Mouse (Mus musculus): ENCODE measurements at regions not wholly inside any gene's neighbourhood (a gene's known extent, or its start where the extent isn't known, plus 50 kb on each side); places are given as distances from the start of the nearest gene placed in this dataset.

GRCm38 (mm10) chr1:92776353-92776752 lies 55.1 kb upstream of the Gpc1 start:
- H3K4me3 ChIP-seq: no peak overlapping the region
- intact Hi-C loops (cut with DNase I): no loop called here
- no peak for DNase-seq
- no peak for TF ChIP-seq CTCF (IDR thresholded peaks at IDR 0.05)
- no peak overlapping the region for H3K27ac ChIP-seq

- DNase-seq: no peak
- no peak for TF ChIP-seq CTCF (IDR thresholded peaks at IDR 0.05)
- intact Hi-C loops (cut with DNase I): loop anchor here (2.0 kb wide), 2 partner anchors 55 to 77 kb away; partner anchors contain the start of gene Gpc1
- Histone ChIP-seq H3K27ac (peak overlapping the region; percentile 91), H3K4me3 (no peak overlapping the region)
Observed at GRCm38 (mm10) chr1:92775908-92776307, 55.5 kb upstream of the Gpc1 start.

- TF ChIP-seq CTCF (IDR thresholded peaks at IDR 0.05): no peak; the same call in 1 of the 2 replicates
- intact Hi-C loops (cut with DNase I): loop anchor here (2.0 to 5.0 kb wide), 3 partner anchors 56 to 76 kb away; partner anchors contain the start of gene Gpc1
- Histone ChIP-seq H3K4me3 (peak overlapping the region; percentile 64), H3K27ac (peak overlapping the region; percentile 91)
- DNase-seq: peak; percentile 56
Observed at GRCm38 (mm10) chr1:92774743-92775692, 56.4 kb upstream of the Gpc1 start.

GRCm38 (mm10) chr1:92774006-92774405 lies 57.4 kb upstream of the Gpc1 start:
- DNase-seq: no peak
- Histone ChIP-seq H3K4me3 (peak overlapping the region; percentile 64), H3K27ac (peak overlapping the region; percentile 91)
- intact Hi-C loops (cut with DNase I): loop anchor here (2.0 to 5.0 kb wide), 3 partner anchors 57 to 75 kb away; partner anchors contain the start of gene Gpc1
- TF ChIP-seq CTCF (IDR thresholded peaks at IDR 0.05): no peak

- no peak overlapping the region; the same call in 1 of the 2 replicates for H3K4me3 ChIP-seq
- peak overlapping the region; percentile 91 for H3K27ac ChIP-seq
- no peak for DNase-seq
- TF ChIP-seq CTCF (IDR thresholded peaks at IDR 0.05): no peak
- intact Hi-C loops (cut with DNase I): loop anchor here (5.0 kb wide), 1 partner anchor 60 kb away; no protein-coding TSS in a partner anchor
Observed at GRCm38 (mm10) chr1:92772784-92773113, 58.7 kb upstream of the Gpc1 start.

GRCm38 (mm10) chr1:92772101-92772783 lies 59.2 kb upstream of the Gpc1 start:
- intact Hi-C loops (cut with DNase I): loop anchor here (5.0 kb wide), 1 partner anchor 60 kb away; no protein-coding TSS in a partner anchor
- Histone ChIP-seq H3K4me3 (no peak overlapping the region), H3K27ac (peak overlapping the region; percentile 91)
- TF ChIP-seq CTCF (IDR thresholded peaks at IDR 0.05): no peak
- DNase-seq: peak; percentile 64

GRCm38 (mm10) chr1:92769696-92770095 lies 61.7 kb upstream of the Gpc1 start:
- no peak for TF ChIP-seq CTCF (IDR thresholded peaks at IDR 0.05)
- Histone ChIP-seq H3K4me3 (no peak overlapping the region), H3K27ac (peak overlapping the region; percentile 44; the same call in 1 of the 2 replicates)
- DNase-seq: no peak
- intact Hi-C loops (cut with DNase I): loop anchor here (5.0 kb wide), 1 partner anchor 57 kb away; no protein-coding TSS in a partner anchor

- Histone ChIP-seq H3K27ac (no peak overlapping the region; the same call in 1 of the 2 replicates), H3K4me3 (no peak overlapping the region)
- DNase-seq: no peak
- no peak for TF ChIP-seq CTCF (IDR thresholded peaks at IDR 0.05)
- intact Hi-C loops (cut with DNase I): no loop called here
Observed at GRCm38 (mm10) chr1:92769156-92769555, 62.3 kb upstream of the Gpc1 start.

GRCm38 (mm10) chr1:92766496-92766895 lies 64.9 kb upstream of the Gpc1 start:
- intact Hi-C loops (cut with DNase I): no loop called here

GRCm38 (mm10) chr1:92754793-92755488 lies 76.5 kb upstream of the Gpc1 start:
- H3K4me3 ChIP-seq: no peak overlapping the region
- H3K27ac ChIP-seq: no peak overlapping the region
- no peak for TF ChIP-seq CTCF (IDR thresholded peaks at IDR 0.05)
- DNase-seq: no peak
- intact Hi-C loops (cut with DNase I): no loop called here

More at GRCm38 (mm10) chr1:92766496-92766895, 64.9 kb upstream of the Gpc1 start:
- no peak overlapping the region for H3K4me3 ChIP-seq
- no peak overlapping the region for H3K27ac ChIP-seq
- no peak for DNase-seq
- TF ChIP-seq CTCF (IDR thresholded peaks at IDR 0.05): no peak

- intact Hi-C loops (cut with DNase I): no loop called here
- H3K4me3 ChIP-seq: no peak overlapping the region
- no peak overlapping the region for H3K27ac ChIP-seq
- no peak for DNase-seq
- TF ChIP-seq CTCF (IDR thresholded peaks at IDR 0.05): no peak
Observed at GRCm38 (mm10) chr1:92751700-92752136, 79.7 kb upstream of the Gpc1 start.

GRCm38 (mm10) chr1:92749475-92749874 lies 82.0 kb upstream of the Gpc1 start:
- DNase-seq: no peak
- Histone ChIP-seq H3K27ac (no peak overlapping the region), H3K4me3 (no peak overlapping the region)
- TF ChIP-seq CTCF (IDR thresholded peaks at IDR 0.05): no peak
- intact Hi-C loops (cut with DNase I): no loop called here

Measured in gastrocnemius, adult 2 months (tissue).